8 mouse cellular contexts compared by ENCODE assay signal in genomic region chr17:36826002-36826401, GRCm38 (mm10). TPM values are rescaled to one million over a fixed set of nuclear protein-coding genes. Genes with fewer than 3 reads are reported as not detected.
DNase-seq lines count a peak whose midpoint lies in the region; ATAC-seq lines count a peak whose summit lies in the region.
"Not testable (repeated sequence)": the region's sequence is repeated elsewhere in the genome, so short reads cannot be mapped to it uniquely, and the experiment has no call there.

No protein-coding gene starts in this region.

- not testable (repeated sequence) for H3K4me3 ChIP-seq in intestine, embryonic 16.5 days (ENCODE audit: low read length)

- not testable (repeated sequence) for H3K4me2 ChIP-seq in intestine, embryonic 16.5 days (ENCODE audit: low read depth, low read length)

- H3K4me1 ChIP-seq in intestine, embryonic 16.5 days (ENCODE audit: control insufficient read depth, insufficient read depth, low read length): not testable (repeated sequence)

- not testable (repeated sequence) for H3K36me3 ChIP-seq in intestine, embryonic 16.5 days (ENCODE audit: control insufficient read depth, insufficient read depth, low read length)

- not testable (repeated sequence) for H3K9me3 ChIP-seq in intestine, embryonic 16.5 days (ENCODE audit: control insufficient read depth, low read length)

- H3K9ac ChIP-seq in intestine, embryonic 16.5 days (ENCODE audit: low read depth, low read length): not testable (repeated sequence)

- ATAC-seq in intestine, embryonic 16.5 days: peak; percentile 79
- ATAC-seq in megakaryocyte progenitor cell, adult 5-6 weeks (replicated peaks; ENCODE audit: poor library complexity): peak; percentile 82

- WGBS in intestine, embryonic 16.5 days: 7% methylated on average over 5 of the region's 5 CpGs

- H3K27ac ChIP-seq in intestine, embryonic 16.5 days (ENCODE audit: low read length): not testable (repeated sequence)

- intact Hi-C loops in left cerebral cortex, postnatal 10 days (cut with DNase I): not testable (repeated sequence)

- DNase-seq in adipocyte (ENCODE audit: low spot score): peak; percentile 66
- peak; percentile 74 for DNase-seq in embryo, embryonic 11 days
- DNase-seq in gastrocnemius, postnatal 25 days: peak; percentile 78
- peak; percentile 90 to 93 for DNase-seq in left cerebral cortex, postnatal 10 days (ENCODE audit: extremely low spot score in 1 of 2, low spot score in 2 of 2)
- DNase-seq in right cerebral cortex, postnatal 14 days: peak; percentile 91
- DNase-seq in urinary bladder, postnatal 14 days (ENCODE audit: low spot score): peak; percentile 92

- not testable (repeated sequence) for H3K27me3 ChIP-seq in intestine, embryonic 16.5 days (replicated peaks; ENCODE audit: control insufficient read depth, insufficient read depth, low read length)

RNA-seq across cellular contexts. Expression of gene Trim26, which starts 10.9 kb away (rescaled TPM):
- total RNA-seq in gastrocnemius, postnatal 25 days (2021): 10 to 100 TPM; 15.2 to 16.7 TPM
- polyA plus RNA-seq in intestine, embryonic 16.5 days (2015; fragmentation: Nextera tagmentation; extraction: Ambion mirVana): 36.5 and 39.2 TPM in 2 replicates
- 10 to 100 TPM; 30.1 to 30.3 TPM for total RNA-seq in left cerebral cortex, postnatal 10 days (2021)
- total RNA-seq in megakaryocyte progenitor cell, adult 5-6 weeks (2015): 12.3 and 13.9 TPM in 2 replicates
- 5.8 and 9.4 TPM in 2 replicates for total RNA-seq in megakaryocyte progenitor cell, adult 5-6 weeks (2017)

RNA-seq across cellular contexts. Expression of gene H2-M10.6, which starts 14.0 kb away (rescaled TPM):
- total RNA-seq in gastrocnemius, postnatal 25 days (2021): not detected
- not detected in 2 replicates for polyA plus RNA-seq in intestine, embryonic 16.5 days (2015; fragmentation: Nextera tagmentation; extraction: Ambion mirVana)
- not detected for total RNA-seq in left cerebral cortex, postnatal 10 days (2021)
- total RNA-seq in megakaryocyte progenitor cell, adult 5-6 weeks (2015): not detected in 2 replicates
- not detected in 2 replicates for total RNA-seq in megakaryocyte progenitor cell, adult 5-6 weeks (2017)

RNA-seq across cellular contexts. Expression of gene Trim15, which starts 41.0 kb away (rescaled TPM):
- not detected for total RNA-seq in gastrocnemius, postnatal 25 days (2021)
- polyA plus RNA-seq in intestine, embryonic 16.5 days (2015; fragmentation: Nextera tagmentation; extraction: Ambion mirVana): 8.5 and 11.6 TPM in 2 replicates
- total RNA-seq in left cerebral cortex, postnatal 10 days (2021): not detected
- not detected in 2 replicates for total RNA-seq in megakaryocyte progenitor cell, adult 5-6 weeks (2015)
- total RNA-seq in megakaryocyte progenitor cell, adult 5-6 weeks (2017): not detected in 2 replicates

RNA-seq across cellular contexts. Expression of gene Trim10, which starts 43.4 kb away (rescaled TPM):
- under 1 TPM in 1 of 2 experiments, not detected in 1; 0.16 TPM for total RNA-seq in gastrocnemius, postnatal 25 days (2021)
- polyA plus RNA-seq in intestine, embryonic 16.5 days (2015; fragmentation: Nextera tagmentation; extraction: Ambion mirVana): 3.3 and 5.7 TPM in 2 replicates
- total RNA-seq in left cerebral cortex, postnatal 10 days (2021): under 1 TPM in 1 of 2 experiments, not detected in 1; 0.19 TPM
- total RNA-seq in megakaryocyte progenitor cell, adult 5-6 weeks (2015): 0.24 and 1.8 TPM in 2 replicates
- 1.1 and 2.3 TPM in 2 replicates for total RNA-seq in megakaryocyte progenitor cell, adult 5-6 weeks (2017)

RNA-seq across cellular contexts. Expression of gene H2-M10.5, which starts 53.3 kb away (rescaled TPM):
- not detected for total RNA-seq in gastrocnemius, postnatal 25 days (2021)
- polyA plus RNA-seq in intestine, embryonic 16.5 days (2015; fragmentation: Nextera tagmentation; extraction: Ambion mirVana): not detected in 2 replicates
- not detected for total RNA-seq in left cerebral cortex, postnatal 10 days (2021)
- not detected in 2 replicates for total RNA-seq in megakaryocyte progenitor cell, adult 5-6 weeks (2015)
- total RNA-seq in megakaryocyte progenitor cell, adult 5-6 weeks (2017): not detected in 2 replicates
